Mouse (Mus musculus): ENCODE results near the gene Enpp1.
"Not testable (repeated sequence)": the region's sequence is repeated elsewhere in the genome, so short reads cannot be mapped to it uniquely, and the experiment has no call there.

Enpp1 gene

GRCm38 (mm10) chr10:24638306-24639070, 73.5 kb downstream of the Enpp1 start:
- no peak for DNase-seq (ENCODE audit: extremely low read depth, low read depth, low spot score)

DNA sequence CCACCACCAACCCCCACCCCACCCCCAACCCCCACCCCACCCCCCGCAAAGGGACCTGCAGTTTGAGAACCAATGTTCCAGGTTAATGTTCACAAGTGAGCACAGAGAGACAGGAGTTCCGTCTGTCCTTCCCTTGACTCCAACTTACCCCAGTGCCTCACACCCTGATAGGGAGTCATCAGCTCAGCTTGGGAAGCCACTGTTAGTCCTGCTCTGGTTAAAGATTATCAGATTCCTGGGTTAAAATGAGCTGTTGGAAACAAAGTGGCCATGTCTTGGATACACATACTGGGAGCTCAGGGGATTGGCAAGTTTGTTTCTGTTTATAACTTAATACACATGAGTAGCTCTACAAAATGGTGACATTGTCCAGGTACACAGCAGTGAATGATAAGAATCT, 75.0 kb downstream of the Enpp1 start:
- no peak for DNase-seq (ENCODE audit: extremely low read depth, low read depth, low spot score)

GRCm38 (mm10) chr10:24635884-24636283, 76.1 kb downstream of the Enpp1 start:
- no peak for DNase-seq (ENCODE audit: extremely low read depth, low read depth, low spot score)

GRCm38 (mm10) chr10:24635331-24635815, 76.6 kb downstream of the Enpp1 start:
- no peak for DNase-seq (ENCODE audit: extremely low read depth, low read depth, low spot score)

- DNase-seq (ENCODE audit: extremely low read depth, low read depth, low spot score) = no peak
These were observed 77.7 kb downstream of the Enpp1 start for GRCm38 (mm10) chr10:24634288-24634687.

DNA sequence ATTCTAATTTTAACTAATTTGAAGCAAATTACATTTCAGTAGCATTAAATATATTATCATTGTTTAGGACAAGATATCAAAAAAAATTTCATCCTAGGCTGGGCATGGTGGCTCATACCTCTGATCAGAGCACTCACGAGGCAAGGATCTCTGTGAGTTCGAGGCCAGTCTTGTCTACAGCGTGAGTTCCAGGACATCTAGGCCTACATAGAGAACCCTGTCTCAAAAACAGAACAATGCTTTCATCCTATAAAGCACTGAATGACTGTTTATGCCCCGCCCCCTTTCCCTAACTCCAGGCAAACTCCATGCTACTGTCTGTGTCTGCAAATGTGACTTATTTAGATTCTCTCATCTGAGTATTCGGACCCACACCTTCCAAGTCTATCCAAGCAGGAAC, 80.8 kb downstream of the Enpp1 start:
- no peak for DNase-seq (ENCODE audit: extremely low read depth, low read depth, low spot score)

- DNase-seq (ENCODE audit: extremely low read depth, low read depth, low spot score) = no peak
These were observed 81.4 kb downstream of the Enpp1 start for GRCm38 (mm10) chr10:24630469-24631081.

DNA sequence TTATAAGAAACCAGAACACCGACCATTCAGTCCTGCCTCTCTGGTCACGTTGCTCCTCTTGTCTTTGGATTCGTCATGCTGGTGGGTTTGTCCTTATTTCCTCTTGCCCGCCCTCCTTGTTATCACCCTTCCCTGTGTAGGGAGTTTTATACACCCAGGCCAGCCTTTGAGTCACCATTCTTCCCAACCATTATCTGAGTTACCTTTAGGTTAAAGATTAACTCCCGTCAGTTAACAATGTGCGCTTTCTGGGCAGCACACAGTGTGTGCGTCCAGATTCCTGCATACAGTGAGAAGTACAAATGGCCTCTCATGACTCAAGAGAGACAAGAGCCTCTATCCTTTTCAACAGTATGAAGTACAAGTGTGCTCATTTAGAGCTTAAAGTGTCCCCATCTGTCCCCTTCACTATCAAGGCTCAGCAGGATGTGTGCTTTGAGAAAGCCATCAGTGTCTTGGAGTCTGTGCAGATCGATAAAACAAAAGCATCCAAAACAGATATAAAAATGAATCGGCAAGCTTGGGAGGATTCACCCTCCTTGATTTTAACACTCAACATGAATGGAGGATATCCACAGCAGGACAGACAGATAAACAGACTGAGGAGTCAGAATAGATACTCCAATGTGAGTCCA, 82.8 kb downstream of the Enpp1 start:
- no peak for DNase-seq (ENCODE audit: extremely low read depth, low read depth, low spot score)

GRCm38 (mm10) chr10:24628466-24628865, 83.5 kb downstream of the Enpp1 start:
- no peak for DNase-seq (ENCODE audit: extremely low read depth, low read depth, low spot score)

- no peak for DNase-seq (ENCODE audit: extremely low read depth, low read depth, low spot score)
These were observed 84.7 kb downstream of the Enpp1 start for GRCm38 (mm10) chr10:24627262-24627661.

DNA sequence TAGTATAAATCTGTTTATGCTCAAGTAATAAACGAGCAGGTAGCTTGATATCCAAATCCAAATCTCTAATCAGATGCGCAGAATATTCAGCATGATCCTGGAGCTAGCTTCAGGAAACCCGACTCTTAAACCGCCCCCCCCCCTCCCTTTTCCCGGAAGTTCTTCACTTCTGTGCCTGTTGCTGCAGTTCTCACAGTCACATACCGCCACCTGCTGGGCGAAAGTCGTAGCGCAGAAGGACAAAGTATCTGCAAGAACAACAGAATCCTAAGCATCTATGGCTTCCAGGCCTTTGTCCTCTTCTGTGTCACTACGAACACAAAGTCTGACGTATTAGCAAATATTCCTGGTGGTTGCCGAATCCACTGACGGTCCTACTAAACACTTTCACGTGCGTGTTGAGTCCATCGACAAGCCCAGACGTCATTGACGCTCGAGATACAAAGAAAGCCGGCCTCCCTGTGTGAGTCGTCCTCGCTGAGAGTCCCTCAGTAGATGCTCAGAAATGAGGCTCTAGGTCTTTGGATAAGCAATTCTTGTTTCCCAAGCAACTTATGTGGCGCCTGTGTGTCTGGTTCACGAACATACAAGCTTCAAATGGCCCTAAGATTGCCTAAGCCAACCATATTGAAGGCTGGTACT, 86.8 kb downstream of the Enpp1 start:
- no peak for DNase-seq (ENCODE audit: extremely low read depth, low read depth, low spot score)

GRCm38 (mm10) chr10:24622586-24622985, 89.4 kb downstream of the Enpp1 start:
- DNase-seq (ENCODE audit: extremely low read depth, low read depth, low spot score) = no peak

DNA sequence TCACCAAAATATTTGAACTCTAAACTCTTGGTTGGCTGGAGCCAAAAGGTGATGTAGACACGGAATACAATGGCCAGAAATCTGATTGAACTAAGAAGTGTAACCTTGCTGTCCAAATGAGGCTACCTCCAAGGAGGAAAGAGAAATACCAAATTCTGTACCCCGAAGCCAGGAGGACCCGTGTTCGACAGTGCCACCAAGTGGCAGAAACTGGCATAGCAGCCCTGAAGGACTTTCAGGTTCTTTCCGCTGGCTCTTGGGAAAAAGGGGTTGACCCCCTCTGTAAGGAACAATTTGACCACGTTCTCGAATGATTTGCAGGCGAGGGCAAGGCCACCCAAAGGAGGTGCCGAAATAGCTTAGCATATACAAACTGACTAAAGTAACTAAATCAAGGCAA, 90.4 kb downstream of the Enpp1 start:
- DNase-seq (ENCODE audit: extremely low read depth, low read depth, low spot score) = no peak

DNA sequence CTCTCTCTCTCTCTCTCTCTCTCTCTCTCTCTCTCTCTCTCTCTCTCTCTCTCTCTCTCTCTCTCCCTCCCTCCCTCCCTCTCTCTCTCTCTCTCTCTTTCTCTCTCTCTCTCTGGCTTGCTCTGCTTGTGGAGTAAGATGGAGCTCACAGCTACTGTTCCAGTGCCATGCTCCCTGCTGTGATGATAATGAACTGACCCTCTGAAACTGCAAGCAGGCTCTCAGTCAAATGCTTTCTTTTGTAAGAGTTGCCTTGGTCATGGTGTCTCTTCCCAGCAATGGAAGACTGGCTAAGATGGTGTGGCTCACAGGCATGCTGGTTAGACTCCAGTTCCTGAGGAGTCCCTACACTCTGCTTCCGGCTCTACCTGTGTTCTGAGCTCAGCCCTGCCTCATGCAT, 95.4 kb downstream of the Enpp1 start:
- not testable (repeated sequence) for DNase-seq (ENCODE audit: extremely low read depth, low read depth, low spot score)

GRCm38 (mm10) chr10:24615799-24616198, 96.2 kb downstream of the Enpp1 start:
- no peak for DNase-seq (ENCODE audit: extremely low read depth, low read depth, low spot score)

DNA sequence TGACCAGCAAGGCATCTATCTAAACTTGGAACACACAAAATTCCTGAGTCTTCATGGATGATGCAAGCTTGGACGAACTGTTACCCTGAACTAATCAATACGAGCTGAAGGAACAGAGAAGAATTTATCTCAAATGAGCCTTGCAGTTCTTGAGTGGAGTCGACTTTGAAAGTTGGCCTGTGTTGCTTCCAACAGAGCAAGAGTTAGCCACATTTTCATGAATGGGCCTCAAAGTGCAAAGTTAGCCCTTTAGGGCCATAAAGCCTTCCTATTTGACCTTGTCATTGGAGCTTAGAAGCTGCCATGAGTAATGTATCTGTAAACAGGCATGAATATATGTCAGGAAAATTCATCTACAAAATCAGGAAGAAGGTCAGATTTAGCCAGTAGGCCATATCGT, 97.2 kb downstream of the Enpp1 start:
- DNase-seq (ENCODE audit: extremely low read depth, low read depth, low spot score) = no peak

DNA sequence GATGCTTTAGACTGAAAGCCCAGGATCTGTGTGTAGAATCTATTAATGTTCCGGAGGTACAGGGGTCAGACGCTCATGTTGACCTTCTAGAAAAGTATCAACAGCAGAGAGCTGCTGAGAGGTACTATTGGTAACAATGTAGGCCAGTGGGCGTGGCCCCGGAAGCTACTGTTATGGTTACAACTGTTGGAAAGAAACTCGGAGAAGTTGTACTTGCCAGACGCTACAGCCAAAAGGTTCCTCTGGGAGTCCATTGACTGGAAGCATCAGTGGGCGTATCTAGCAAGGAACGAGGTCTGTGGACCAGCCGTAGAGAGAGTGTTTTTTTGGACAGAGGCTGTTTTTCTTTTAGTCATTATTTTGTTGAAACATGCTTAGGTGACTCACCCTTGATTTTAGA, 102.2 kb downstream of the Enpp1 start:
- no peak for DNase-seq (ENCODE audit: extremely low read depth, low read depth, low spot score)

DNA sequence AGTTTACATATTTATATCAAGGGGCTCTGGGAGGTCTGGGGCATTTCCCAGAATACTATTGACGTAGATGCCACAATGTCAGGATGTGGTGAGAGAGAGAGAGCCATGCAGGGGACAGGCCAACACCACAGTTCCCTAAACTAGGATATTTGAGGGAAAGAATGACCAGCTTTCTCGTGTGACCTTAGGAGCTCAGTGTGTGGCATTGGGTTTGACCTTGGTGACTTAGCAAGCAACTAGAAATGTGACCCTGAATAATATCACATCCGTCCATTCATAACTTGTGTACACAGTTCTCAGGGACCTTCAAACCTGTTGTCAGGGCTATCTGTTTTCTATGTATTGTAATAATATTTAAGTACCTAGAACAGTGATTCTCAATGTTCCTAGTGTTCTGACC, 102.8 kb downstream of the Enpp1 start:
- DNase-seq (ENCODE audit: extremely low read depth, low read depth, low spot score) = no peak

GRCm38 (mm10) chr10:24603727-24604126, 108.2 kb downstream of the Enpp1 start:
- no peak for DNase-seq (ENCODE audit: extremely low read depth, low read depth, low spot score)

DNA sequence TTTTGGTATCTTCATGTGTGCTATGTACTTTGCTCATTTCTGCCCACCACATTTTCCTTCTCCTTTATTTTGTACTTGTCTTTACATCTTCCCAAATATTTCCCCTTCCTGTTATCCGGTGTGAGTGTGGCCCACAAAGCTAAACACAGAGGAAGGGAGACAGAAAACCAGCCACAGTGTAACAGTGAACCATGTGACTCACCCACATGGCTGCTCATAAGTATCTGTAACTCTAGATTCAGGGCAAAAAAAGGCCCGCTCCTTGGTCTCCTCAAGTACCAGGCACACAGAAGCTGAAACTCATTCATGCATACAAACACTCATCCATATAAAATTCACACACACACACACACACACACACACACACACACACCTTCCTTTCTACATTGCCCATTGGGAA, 108.9 kb downstream of the Enpp1 start:
- no peak for DNase-seq (ENCODE audit: extremely low read depth, low read depth, low spot score)

DNA sequence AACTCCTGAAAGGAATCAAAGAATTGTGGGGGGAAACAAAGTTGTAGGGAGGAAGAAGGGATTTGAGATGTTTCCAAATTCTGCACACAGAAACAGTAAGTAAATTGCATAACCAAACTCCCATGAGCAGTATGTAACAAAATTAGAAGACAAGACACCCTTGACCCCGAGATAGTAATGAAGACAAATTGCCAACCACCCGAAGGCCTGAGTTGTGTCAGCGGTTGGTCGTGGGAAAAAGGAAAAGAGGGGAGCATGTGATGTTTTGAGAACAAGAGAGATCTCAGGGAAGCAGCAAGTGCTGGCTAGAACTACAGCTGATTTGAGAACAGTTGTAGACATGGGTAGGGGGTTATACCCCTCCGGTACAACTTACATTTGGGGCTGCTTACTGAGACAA, 112.2 kb downstream of the Enpp1 start:
- DNase-seq (ENCODE audit: extremely low read depth, low read depth, low spot score) = no peak

GRCm38 (mm10) chr10:24598693-24599092, 113.3 kb downstream of the Enpp1 start:
- no peak for DNase-seq (ENCODE audit: extremely low read depth, low read depth, low spot score)

Data from fat pad, adult 2 months (tissue).